In the genomic region with DNA sequence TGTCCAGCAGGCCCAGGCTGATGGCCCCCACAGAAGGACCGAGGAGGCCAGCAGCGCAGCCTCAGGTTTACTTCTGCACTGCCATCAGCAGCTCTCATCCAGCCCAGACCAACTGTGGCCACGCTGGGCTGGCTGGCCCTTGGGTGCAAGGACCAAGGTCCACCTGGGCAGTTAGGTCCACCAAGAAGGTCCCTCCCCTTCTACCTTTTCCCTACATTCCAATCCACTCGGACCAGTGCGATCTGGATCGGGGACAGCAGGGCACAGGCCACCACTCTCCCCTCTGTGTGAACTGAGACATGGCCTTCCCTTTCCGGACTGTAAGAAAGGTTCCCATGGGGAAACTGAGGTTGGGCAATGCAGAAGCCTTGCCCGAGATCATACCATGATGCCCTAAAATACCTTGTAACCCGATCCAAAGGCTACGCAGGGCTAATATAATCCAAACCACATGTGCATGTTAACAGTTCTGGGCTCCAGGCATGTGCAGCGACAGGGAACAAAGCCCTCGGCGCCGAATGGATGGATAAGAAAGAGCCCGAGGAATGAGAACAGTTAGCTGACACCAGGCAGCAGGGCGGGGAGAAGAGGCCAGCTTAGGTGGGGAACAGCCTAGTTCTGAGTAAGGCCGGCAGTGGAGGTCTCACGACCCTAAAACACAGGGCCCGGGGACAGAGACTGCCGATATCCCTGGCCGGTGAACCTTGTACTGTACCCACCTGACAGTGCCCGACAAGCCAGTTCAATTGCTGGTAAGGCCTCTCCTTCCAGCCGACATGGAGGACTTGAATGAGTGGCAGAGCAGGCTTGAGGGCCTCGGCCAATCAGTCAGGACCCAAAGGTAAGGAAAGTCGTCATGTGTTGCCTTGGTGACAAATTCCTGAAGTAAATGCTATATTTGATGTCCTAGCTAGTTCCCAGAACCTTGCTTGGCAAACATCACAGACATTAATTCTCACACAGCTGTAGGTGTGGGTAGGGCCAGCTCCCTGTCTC, we compare ENCODE assay signal across 9 mouse cellular contexts. TPM values are rescaled to one million over a fixed set of nuclear protein-coding genes. Genes with fewer than 3 reads are reported as not detected.
DNase-seq lines count a peak whose midpoint lies in the region; ATAC-seq and TF ChIP-seq lines count a peak whose summit lies in the region.
"Had no signal": no experiment of that assay in that cellular context is flagged by ENCODE, and none has a peak within 500 bp of the region (broad histone marks: within the 10 kb centered on the region; RNA-seq: fewer than 3 reads in every experiment).

No protein-coding gene starts in this region.

- H3K36me3 ChIP-seq in midbrain, embryonic 10.5 days: peaks cover 2% of the 10 kb centered on the region
- no peaks in the 10 kb centered on the region for H3K36me3 ChIP-seq in midbrain, embryonic 11.5 days (ENCODE audit: control insufficient read depth, insufficient read depth, low read length)
- no peaks in the 10 kb centered on the region for H3K36me3 ChIP-seq in limb, embryonic 14.5 days (ENCODE audit: control insufficient read depth, insufficient read depth, low read length)
- no peaks in the 10 kb centered on the region for H3K36me3 ChIP-seq in stomach, postnatal 0 days (ENCODE audit: control insufficient read depth, insufficient read depth, low read length)

- peak; percentile 22 for DNase-seq in midbrain, embryonic 10.5 days (ENCODE audit: low spot score)
- no peak for DNase-seq in midbrain, embryonic 11.5 days (ENCODE audit: low spot score, missing footprints)
- DNase-seq in kidney, adult 18-20 months: peak; percentile 83
- peak; percentile 56 for DNase-seq in limb, embryonic 14.5 days (ENCODE audit: low spot score)
- peak; percentile 78 for DNase-seq in stomach, postnatal 0 days (ENCODE audit: low spot score)
- no peak for DNase-seq in retina, postnatal 1 day
- no peak for DNase-seq in MN1 (ENCODE audit: low spot score)
- DNase-seq in T-cell, adult 2 months (ENCODE audit: low spot score): no peak

- H3K4me2 ChIP-seq in midbrain, embryonic 11.5 days: no peak overlapping the region
- H3K4me2 ChIP-seq in limb, embryonic 14.5 days (replicated peaks; ENCODE audit: low read depth, low read length, severe bottlenecking): peak overlapping the region; percentile 26
- H3K4me2 ChIP-seq in stomach, postnatal 0 days (replicated peaks; ENCODE audit: low read depth): peak overlapping the region; percentile 23; the same call in 1 of the 2 replicates
- H3K4me2 ChIP-seq: neural tube, embryonic 13.5 days had no signal

- H3K9ac ChIP-seq in midbrain, embryonic 11.5 days (ENCODE audit: low read length): no peak overlapping the region
- peak overlapping the region; percentile 38; the same call in 1 of the 2 replicates for H3K9ac ChIP-seq in limb, embryonic 14.5 days (ENCODE audit: low read depth, low read length, severe bottlenecking)
- H3K9ac ChIP-seq in stomach, postnatal 0 days (ENCODE audit: low read length): no peak overlapping the region
- H3K9ac ChIP-seq: neural tube, embryonic 13.5 days had no signal

- 75% methylated on average over 25 of the region's 25 CpGs for WGBS in midbrain, embryonic 10.5 days
- 71% methylated on average over 25 of the region's 25 CpGs for WGBS in midbrain, embryonic 11.5 days
- 28% methylated on average over 25 of the region's 25 CpGs for WGBS in limb, embryonic 14.5 days
- WGBS in stomach, postnatal 0 days: 50% methylated on average over 25 of the region's 25 CpGs

- no peak for TF ChIP-seq POLR2A in limb, embryonic 14.5 days (IDR thresholded peaks at IDR 0.05; ENCODE audit: borderline replicate concordance, extremely low read depth, insufficient read depth, insufficient read length)

- ATAC-seq in midbrain, embryonic 11.5 days (ENCODE audit: low FRiP score): no peak
- ATAC-seq in limb, embryonic 14.5 days (ENCODE audit: low FRiP score, low read depth): peak; percentile 66
- ATAC-seq in stomach, postnatal 0 days (ENCODE audit: low FRiP score, low TSS enrichment): peak; percentile 86

- no peak overlapping the region for H3K4me3 ChIP-seq in midbrain, embryonic 10.5 days
- no peak overlapping the region for H3K4me3 ChIP-seq in midbrain, embryonic 11.5 days (ENCODE audit: low read depth, low read length)
- no peak overlapping the region for H3K4me3 ChIP-seq in limb, embryonic 14.5 days (replicated peaks; ENCODE audit: low read length)
- no peak overlapping the region for H3K4me3 ChIP-seq in stomach, postnatal 0 days (ENCODE audit: low read depth, low read length)
- H3K4me3 ChIP-seq: neural tube, embryonic 13.5 days had no signal

- no peak for TF ChIP-seq CTCF in stomach, postnatal 0 days (IDR thresholded peaks at IDR 0.05; ENCODE audit: low read depth)

- no peaks in the 10 kb centered on the region for H3K27me3 ChIP-seq in midbrain, embryonic 10.5 days (ENCODE audit: low read depth, poor library complexity, severe bottlenecking)
- H3K27me3 ChIP-seq in midbrain, embryonic 11.5 days (ENCODE audit: control insufficient read depth, insufficient read depth, low read length): no peaks in the 10 kb centered on the region
- no peaks in the 10 kb centered on the region for H3K27me3 ChIP-seq in limb, embryonic 14.5 days (ENCODE audit: control insufficient read depth, insufficient read depth, low read length)
- no peaks in the 10 kb centered on the region for H3K27me3 ChIP-seq in stomach, postnatal 0 days (ENCODE audit: control insufficient read depth, insufficient read depth, low read length)
- H3K27me3 ChIP-seq: neural tube, embryonic 13.5 days had no signal

- H3K27ac ChIP-seq in midbrain, embryonic 10.5 days (replicated peaks): peak overlapping the region; percentile 64
- H3K27ac ChIP-seq in midbrain, embryonic 11.5 days (ENCODE audit: low read depth, low read length): no peak overlapping the region
- peak overlapping the region; percentile 90 for H3K27ac ChIP-seq in limb, embryonic 14.5 days (replicated peaks; ENCODE audit: low read depth, low read length)
- peak overlapping the region; percentile 82 for H3K27ac ChIP-seq in stomach, postnatal 0 days (replicated peaks)
- H3K27ac ChIP-seq: neural tube, embryonic 13.5 days had no signal

- no peaks in the 10 kb centered on the region for H3K9me3 ChIP-seq in midbrain, embryonic 10.5 days (replicated peaks)
- no peaks in the 10 kb centered on the region for H3K9me3 ChIP-seq in midbrain, embryonic 11.5 days (ENCODE audit: control insufficient read depth, low read length)
- no peaks in the 10 kb centered on the region for H3K9me3 ChIP-seq in limb, embryonic 14.5 days (ENCODE audit: control insufficient read depth, low read length)
- no peaks in the 10 kb centered on the region for H3K9me3 ChIP-seq in stomach, postnatal 0 days (ENCODE audit: control insufficient read depth, low read length)
- H3K9me3 ChIP-seq: neural tube, embryonic 13.5 days had no signal

- TF ChIP-seq EP300 in stomach, postnatal 0 days (optimal IDR thresholded peaks at IDR 0.05): no peak

- peaks cover 5% of the 10 kb centered on the region for H3K4me1 ChIP-seq in midbrain, embryonic 10.5 days
- no peaks in the 10 kb centered on the region for H3K4me1 ChIP-seq in midbrain, embryonic 11.5 days (ENCODE audit: control insufficient read depth, insufficient read depth, low read length)
- peaks cover 13% of the 10 kb centered on the region for H3K4me1 ChIP-seq in limb, embryonic 14.5 days (ENCODE audit: control insufficient read depth, insufficient read depth, low read length)
- no peaks in the 10 kb centered on the region for H3K4me1 ChIP-seq in stomach, postnatal 0 days (replicated peaks; ENCODE audit: control insufficient read depth, insufficient read depth)
- H3K4me1 ChIP-seq: neural tube, embryonic 13.5 days had no signal

RNA-seq across cellular contexts. Expression of a gene that starts 13.0 kb away (rescaled TPM):
- 26.2 and 28.8 TPM in 2 replicates for polyA plus RNA-seq in midbrain, embryonic 10.5 days (2016; fragmentation: Nextera tagmentation; extraction: Ambion mirVana)
- 24.7 and 25.4 TPM in 2 replicates for polyA plus RNA-seq in midbrain, embryonic 11.5 days (2014; fragmentation: Nextera tagmentation; extraction: Ambion mirVana)
- polyA plus RNA-seq in limb, embryonic 14.5 days (2012; rRNA removed): 29.3 and 30.5 TPM in 2 replicates
- polyA plus RNA-seq in limb, embryonic 14.5 days (2014; fragmentation: Nextera tagmentation; extraction: Ambion mirVana): 26.5 and 30.3 TPM in 2 replicates
- 31.6 and 33.0 TPM in 2 replicates for polyA plus RNA-seq in stomach, postnatal 0 days (2015; fragmentation: Nextera tagmentation; extraction: Ambion mirVana)

RNA-seq across cellular contexts. Expression of a gene that starts 20.7 kb away (rescaled TPM):
- polyA plus RNA-seq in midbrain, embryonic 10.5 days (2016; fragmentation: Nextera tagmentation; extraction: Ambion mirVana): 0.20 TPM in 1 of 2 replicates, not detected in the other
- polyA plus RNA-seq in midbrain, embryonic 11.5 days (2014; fragmentation: Nextera tagmentation; extraction: Ambion mirVana): 0.30 TPM in 1 of 2 replicates, not detected in the other
- polyA plus RNA-seq in limb, embryonic 14.5 days (2012; rRNA removed): 1.3 and 2.4 TPM in 2 replicates
- polyA plus RNA-seq in limb, embryonic 14.5 days (2014; fragmentation: Nextera tagmentation; extraction: Ambion mirVana): 0.97 and 2.8 TPM in 2 replicates
- 1.8 TPM in 2 replicates for polyA plus RNA-seq in stomach, postnatal 0 days (2015; fragmentation: Nextera tagmentation; extraction: Ambion mirVana)

RNA-seq across cellular contexts. Expression of a gene that starts 27.0 kb away (rescaled TPM):
- polyA plus RNA-seq in midbrain, embryonic 10.5 days (2016; fragmentation: Nextera tagmentation; extraction: Ambion mirVana): 39.4 and 44.3 TPM in 2 replicates
- 46.4 and 49.4 TPM in 2 replicates for polyA plus RNA-seq in midbrain, embryonic 11.5 days (2014; fragmentation: Nextera tagmentation; extraction: Ambion mirVana)
- polyA plus RNA-seq in limb, embryonic 14.5 days (2012; rRNA removed): 51.3 and 76.1 TPM in 2 replicates
- polyA plus RNA-seq in limb, embryonic 14.5 days (2014; fragmentation: Nextera tagmentation; extraction: Ambion mirVana): 55.3 and 66.9 TPM in 2 replicates
- 85.0 and 90.1 TPM in 2 replicates for polyA plus RNA-seq in stomach, postnatal 0 days (2015; fragmentation: Nextera tagmentation; extraction: Ambion mirVana)

RNA-seq across cellular contexts. Expression of a gene that starts 41.5 kb away (rescaled TPM):
- polyA plus RNA-seq in midbrain, embryonic 10.5 days (2016; fragmentation: Nextera tagmentation; extraction: Ambion mirVana): 5.9 and 6.4 TPM in 2 replicates
- polyA plus RNA-seq in midbrain, embryonic 11.5 days (2014; fragmentation: Nextera tagmentation; extraction: Ambion mirVana): 6.3 and 6.4 TPM in 2 replicates
- polyA plus RNA-seq in limb, embryonic 14.5 days (2012; rRNA removed): 4.5 and 5.1 TPM in 2 replicates
- polyA plus RNA-seq in limb, embryonic 14.5 days (2014; fragmentation: Nextera tagmentation; extraction: Ambion mirVana): 4.2 and 5.4 TPM in 2 replicates
- polyA plus RNA-seq in stomach, postnatal 0 days (2015; fragmentation: Nextera tagmentation; extraction: Ambion mirVana): 2.5 and 2.6 TPM in 2 replicates

RNA-seq across cellular contexts. Expression of a gene that starts 42.5 kb away (rescaled TPM):
- polyA plus RNA-seq in midbrain, embryonic 10.5 days (2016; fragmentation: Nextera tagmentation; extraction: Ambion mirVana): 29.2 and 35.7 TPM in 2 replicates
- polyA plus RNA-seq in midbrain, embryonic 11.5 days (2014; fragmentation: Nextera tagmentation; extraction: Ambion mirVana): 20.0 and 20.4 TPM in 2 replicates
- polyA plus RNA-seq in limb, embryonic 14.5 days (2012; rRNA removed): 17.4 and 19.2 TPM in 2 replicates
- 12.7 and 15.1 TPM in 2 replicates for polyA plus RNA-seq in limb, embryonic 14.5 days (2014; fragmentation: Nextera tagmentation; extraction: Ambion mirVana)
- polyA plus RNA-seq in stomach, postnatal 0 days (2015; fragmentation: Nextera tagmentation; extraction: Ambion mirVana): 11.1 and 11.5 TPM in 2 replicates

Comparison
In these comparisons a context has a peak if more than half of its experiments do, and no peak if none do; other contexts are left out.
1. DNase-seq: peak in midbrain, embryonic 10.5 days (single experiment), kidney, adult 18-20 months (single experiment), limb, embryonic 14.5 days (single experiment) and stomach, postnatal 0 days (single experiment); none in midbrain, embryonic 11.5 days (single experiment), retina, postnatal 1 day (single experiment), MN1 (single experiment) and T-cell, adult 2 months (single experiment).